8 mouse cellular contexts compared by ENCODE assay signal in the genomic region with DNA sequence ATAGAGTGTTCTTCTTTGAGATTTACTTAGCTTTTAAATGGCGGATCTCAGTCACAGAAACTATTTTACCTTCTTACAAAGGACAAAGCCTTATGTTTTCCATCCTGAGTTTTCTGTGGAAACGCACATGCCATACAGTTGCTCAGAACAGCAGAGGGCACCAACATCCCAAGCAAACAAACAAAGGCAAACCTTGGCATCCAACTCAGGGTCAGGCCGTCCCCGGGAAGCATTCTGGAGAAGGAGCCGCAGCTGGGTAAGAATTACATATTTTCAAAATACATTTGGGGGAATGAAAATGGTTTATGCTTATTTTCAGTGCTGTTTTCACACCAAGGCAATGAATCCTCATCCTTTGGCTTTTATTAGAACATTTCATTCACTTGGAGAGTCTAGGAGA.
DNase-seq lines count a peak whose midpoint lies in the region; ATAC-seq and TF ChIP-seq lines count a peak whose summit lies in the region.
"Had no signal": no experiment of that assay in that cellular context is flagged by ENCODE, and none has a peak within 500 bp of the region (broad histone marks: within the 10 kb centered on the region; RNA-seq: fewer than 3 reads in every experiment).

No protein-coding gene starts in this region.

- WGBS in hindbrain, embryonic 15.5 days = 19% methylated on average over 5 of the region's 5 CpGs
- 63% methylated on average over 5 of the region's 5 CpGs for WGBS in limb, embryonic 10.5 days
- WGBS in neural tube, embryonic 15.5 days = 32% methylated on average over 5 of the region's 5 CpGs

- no peak overlapping the region for H3K9ac ChIP-seq in hindbrain, embryonic 15.5 days
- no peak overlapping the region for H3K9ac ChIP-seq in neural tube, embryonic 15.5 days (replicated peaks)

- H3K36me3 ChIP-seq in hindbrain, embryonic 15.5 days = no peaks in the 10 kb centered on the region
- H3K36me3 ChIP-seq in limb, embryonic 10.5 days = no peaks in the 10 kb centered on the region
- no peaks in the 10 kb centered on the region for H3K36me3 ChIP-seq in neural tube, embryonic 15.5 days

- H3K27me3 ChIP-seq in Patski = no peaks in the 10 kb centered on the region
- no peaks in the 10 kb centered on the region for H3K27me3 ChIP-seq in hindbrain, embryonic 15.5 days
- H3K27me3 ChIP-seq in limb, embryonic 10.5 days (ENCODE audit: low read depth, poor library complexity, severe bottlenecking) = no peaks in the 10 kb centered on the region
- H3K27me3 ChIP-seq in neural tube, embryonic 15.5 days (replicated peaks) = no peaks in the 10 kb centered on the region

- CTCF ChIA-PET in Patski (lab: Charles Lee) = interaction anchor here (0.7 to 2.2 kb wide), 3 partner anchors 292 to 569 kb away, joined by 3 to 7 read pairs (median 4); no protein-coding TSS in a partner anchor

- H3K4me2 ChIP-seq in hindbrain, embryonic 15.5 days = no peak overlapping the region
- no peak overlapping the region for H3K4me2 ChIP-seq in neural tube, embryonic 15.5 days

- no peaks in the 10 kb centered on the region for H3K9me3 ChIP-seq in hindbrain, embryonic 15.5 days
- H3K9me3 ChIP-seq in limb, embryonic 10.5 days (replicated peaks) = no peaks in the 10 kb centered on the region
- no peaks in the 10 kb centered on the region for H3K9me3 ChIP-seq in neural tube, embryonic 15.5 days (replicated peaks)

- peak; percentile 83 for TF ChIP-seq CTCF in Patski (IDR thresholded peaks at IDR 0.05)

- POLR2A ChIA-PET in Patski (lab: Charles Lee) = no interaction called here

- in situ Hi-C loops in Patski (cut with MboI; ENCODE audit: low pct_unique_long_range_greater_than_20kb) = loop anchor here (5.0 kb wide), 1 partner anchor 562 kb away; no protein-coding TSS in a partner anchor

- peaks cover 11% of the 10 kb centered on the region; the same call in 1 of the 2 replicates for H3K4me1 ChIP-seq in hindbrain, embryonic 15.5 days (replicated peaks)
- H3K4me1 ChIP-seq in limb, embryonic 10.5 days = no peaks in the 10 kb centered on the region
- peaks cover 14% of the 10 kb centered on the region for H3K4me1 ChIP-seq in neural tube, embryonic 15.5 days

- no peak overlapping the region for H3K4me3 ChIP-seq in hindbrain, embryonic 15.5 days
- H3K4me3 ChIP-seq in limb, embryonic 10.5 days = no peak overlapping the region
- no peak overlapping the region for H3K4me3 ChIP-seq in neural tube, embryonic 15.5 days (replicated peaks)
- H3K4me3 ChIP-seq: erythroblast, embryonic 14.5 days had no signal

- DNase-seq in Patski (ENCODE audit: low read depth, low spot score) = no peak
- DNase-seq in adrenal gland, postnatal 25 days = peak; percentile 61
- peak; percentile 49 for DNase-seq in fibroblast of lung, adult 2 months (ENCODE audit: low read depth)
- DNase-seq in limb, embryonic 10.5 days (ENCODE audit: low spot score) = peak; percentile 36

- no peak overlapping the region for H3K27ac ChIP-seq in hindbrain, embryonic 15.5 days (replicated peaks)
- no peak overlapping the region for H3K27ac ChIP-seq in limb, embryonic 10.5 days
- 0 out of 2 replicates have a peak overlapping the region, but pooled peaks have one; percentile 33 for H3K27ac ChIP-seq in neural tube, embryonic 15.5 days (replicated peaks)

- ATAC-seq in Patski = no peak
- peak; percentile 84; the same call in 1 of the 2 replicates for ATAC-seq in hindbrain, embryonic 15.5 days (ENCODE audit: low FRiP score, low read depth)
- peak; percentile 81 for ATAC-seq in neural tube, embryonic 15.5 days (ENCODE audit: low FRiP score)
- ATAC-seq in CD4-positive, CD25-positive, alpha-beta regulatory T cell, adult 4 months = no peak

Comparison
In these comparisons a context has a peak if more than half of its experiments do, and no peak if none do; other contexts are left out.
1. ATAC-seq: peak in hindbrain, embryonic 15.5 days (single experiment) and neural tube, embryonic 15.5 days (single experiment); none in Patski (single experiment) and CD4-positive, CD25-positive, alpha-beta regulatory T cell, adult 4 months (single experiment).